Mouse (Mus musculus): Measurements from ENCODE around the gene Micu1. TPM values are rescaled to one million over a fixed set of nuclear protein-coding genes. Genes with fewer than 3 reads are reported as not detected.
A peak's percentile ranks its signal among the peaks of the same experiment; 100 is the strongest.
"Not testable (repeated sequence)": the region's sequence is repeated elsewhere in the genome, so short reads cannot be mapped to it uniquely, and the experiment has no call there.

The Micu1 gene
- total RNA-seq, 2 experiments from 2014 or later, result 63.7 to 70.3 TPM

DNA sequence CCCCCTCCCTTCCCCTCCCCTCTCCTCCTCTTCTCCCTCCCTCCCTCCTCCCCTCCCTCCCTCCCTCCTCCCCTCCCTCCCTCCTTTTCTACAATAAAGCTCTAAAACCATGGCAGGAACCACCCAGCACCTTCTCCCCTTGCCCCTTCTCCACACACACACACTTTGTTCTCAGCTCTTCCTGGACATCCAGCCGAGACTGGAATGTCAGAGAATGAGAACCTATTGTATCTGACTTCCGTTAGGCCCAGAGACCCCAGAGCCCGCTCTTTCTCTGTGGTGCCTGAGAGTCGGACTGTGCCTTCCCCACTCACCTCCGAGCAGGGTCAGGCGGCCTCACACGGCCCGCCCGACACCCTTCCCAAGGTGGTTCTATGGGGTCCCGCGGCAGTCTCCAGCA lies 166.0 kb downstream of the Micu1 start:
- intact Hi-C loops (cut with DNase I; ENCODE audit: low total_unique reads), result loop anchor here (10.0 kb wide), 1 partner anchor 573 kb away; no protein-coding TSS in a partner anchor
- no peak for DNase-seq

DNA sequence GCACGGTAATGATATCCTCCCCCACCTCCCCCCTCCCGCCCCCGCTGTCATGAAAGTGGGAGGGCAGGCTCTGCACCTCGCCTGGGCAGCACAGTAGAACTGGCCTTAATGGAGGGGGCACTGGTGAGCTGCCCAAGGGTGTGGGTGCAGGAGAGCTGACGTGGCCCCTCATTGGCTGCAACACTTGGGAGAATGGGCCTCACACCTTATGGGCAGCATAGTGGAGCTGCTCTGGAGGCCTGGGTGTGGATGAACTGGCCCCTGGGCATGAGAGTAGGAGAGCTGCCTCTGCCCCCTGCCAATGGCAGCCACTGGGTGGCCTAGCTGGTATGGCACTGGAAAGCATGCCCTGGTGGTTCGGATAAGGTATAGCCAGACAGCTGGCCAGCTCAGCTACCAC lies 167.8 kb downstream of the Micu1 start:
- DNase-seq, result no peak
- intact Hi-C loops (cut with DNase I; ENCODE audit: low total_unique reads), result no loop called here

- DNase-seq; intact Hi-C loops (cut with DNase I; ENCODE audit: low total_unique reads): not testable (repeated sequence)
These were observed 170.4 kb downstream of the Micu1 start for GRCm38 (mm10) chr10:59872651-59873050.

- intact Hi-C loops (cut with DNase I; ENCODE audit: low total_unique reads), result no loop called here
- DNase-seq, result no peak
These were observed 170.9 kb downstream of the Micu1 start for GRCm38 (mm10) chr10:59873206-59873605.

DNA sequence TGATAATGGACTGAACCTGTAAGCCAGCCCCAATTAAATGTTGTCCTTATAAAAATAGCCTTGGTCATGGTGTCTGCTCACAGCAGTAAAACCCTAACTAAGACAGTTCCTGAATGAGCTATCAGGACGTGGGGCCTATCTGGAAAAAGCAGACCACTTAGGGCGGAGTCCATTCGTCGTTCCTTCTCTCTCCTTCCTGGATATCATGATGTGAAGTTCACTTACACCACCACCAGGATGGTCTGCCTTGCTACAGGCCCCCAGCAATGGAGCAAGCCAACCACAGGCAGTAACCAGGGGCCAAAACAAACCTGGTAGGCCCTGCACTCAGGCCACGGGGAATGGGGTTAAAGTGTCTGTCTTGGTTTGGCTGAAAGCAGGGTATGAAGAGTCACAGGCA lies 171.3 kb downstream of the Micu1 start:
- intact Hi-C loops (cut with DNase I; ENCODE audit: low total_unique reads), result no loop called here
- DNase-seq, result no peak

- no peak for DNase-seq
- intact Hi-C loops (cut with DNase I; ENCODE audit: low total_unique reads), result no loop called here
These were observed 173.1 kb downstream of the Micu1 start for GRCm38 (mm10) chr10:59875396-59875795.

- DNase-seq; intact Hi-C loops (cut with DNase I; ENCODE audit: low total_unique reads): not testable (repeated sequence)
These were observed 174.4 kb downstream of the Micu1 start for GRCm38 (mm10) chr10:59876698-59877097.

DNA sequence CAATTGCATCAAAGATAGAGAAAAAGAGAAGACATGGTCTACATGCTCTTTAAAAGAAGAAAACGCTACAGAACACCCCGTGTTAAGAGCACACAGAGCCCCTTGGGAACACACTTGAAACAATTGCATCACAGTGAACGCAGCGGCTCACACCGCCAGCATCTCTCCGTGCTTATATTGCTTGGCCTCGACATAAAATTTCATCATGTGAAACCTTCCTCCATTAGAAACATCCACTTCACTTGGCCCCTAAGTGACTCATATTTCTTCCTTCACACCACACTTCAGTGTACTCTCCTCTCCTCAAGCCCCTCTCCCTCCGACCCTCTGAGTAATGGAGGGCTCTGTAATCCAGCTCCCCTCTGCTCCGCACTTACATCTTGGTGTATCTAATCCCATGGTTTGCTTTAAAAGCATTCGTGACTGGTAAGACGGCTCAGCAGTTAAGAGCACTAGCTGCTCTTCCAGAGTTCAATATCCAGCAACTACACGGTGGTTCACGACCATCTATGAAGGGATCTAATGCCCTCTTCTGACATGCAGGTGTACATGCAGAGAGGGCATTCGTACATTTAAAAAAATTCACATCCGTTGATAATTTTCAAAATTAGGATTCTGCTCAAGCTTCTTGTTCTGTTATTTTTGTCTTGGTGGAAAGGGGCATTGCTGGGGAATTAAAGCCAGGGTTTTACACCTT lies 175.3 kb downstream of the Micu1 start:
- intact Hi-C loops (cut with DNase I; ENCODE audit: low total_unique reads), result no loop called here
- no peak for DNase-seq

DNA sequence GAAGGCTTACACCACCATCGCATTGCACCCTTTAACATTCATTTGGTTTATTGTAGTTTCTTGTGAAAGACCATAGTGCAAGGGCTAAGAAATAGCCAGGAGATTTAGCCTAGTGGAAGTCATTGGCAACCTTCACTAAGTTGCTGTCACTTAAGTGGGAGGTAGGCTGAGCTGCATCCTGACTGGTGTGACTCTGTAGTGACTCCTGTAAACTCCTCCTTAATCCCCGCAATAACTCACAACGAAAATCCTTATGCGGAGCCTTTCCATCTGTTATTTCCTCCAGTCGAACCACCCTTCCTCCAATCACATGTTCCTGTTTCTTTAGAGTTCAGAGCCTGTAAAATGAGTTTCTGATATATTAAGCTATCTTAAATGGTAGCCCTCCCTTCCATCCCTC lies 176.5 kb downstream of the Micu1 start:
- intact Hi-C loops (cut with DNase I; ENCODE audit: low total_unique reads), result no loop called here
- no peak for DNase-seq

DNA sequence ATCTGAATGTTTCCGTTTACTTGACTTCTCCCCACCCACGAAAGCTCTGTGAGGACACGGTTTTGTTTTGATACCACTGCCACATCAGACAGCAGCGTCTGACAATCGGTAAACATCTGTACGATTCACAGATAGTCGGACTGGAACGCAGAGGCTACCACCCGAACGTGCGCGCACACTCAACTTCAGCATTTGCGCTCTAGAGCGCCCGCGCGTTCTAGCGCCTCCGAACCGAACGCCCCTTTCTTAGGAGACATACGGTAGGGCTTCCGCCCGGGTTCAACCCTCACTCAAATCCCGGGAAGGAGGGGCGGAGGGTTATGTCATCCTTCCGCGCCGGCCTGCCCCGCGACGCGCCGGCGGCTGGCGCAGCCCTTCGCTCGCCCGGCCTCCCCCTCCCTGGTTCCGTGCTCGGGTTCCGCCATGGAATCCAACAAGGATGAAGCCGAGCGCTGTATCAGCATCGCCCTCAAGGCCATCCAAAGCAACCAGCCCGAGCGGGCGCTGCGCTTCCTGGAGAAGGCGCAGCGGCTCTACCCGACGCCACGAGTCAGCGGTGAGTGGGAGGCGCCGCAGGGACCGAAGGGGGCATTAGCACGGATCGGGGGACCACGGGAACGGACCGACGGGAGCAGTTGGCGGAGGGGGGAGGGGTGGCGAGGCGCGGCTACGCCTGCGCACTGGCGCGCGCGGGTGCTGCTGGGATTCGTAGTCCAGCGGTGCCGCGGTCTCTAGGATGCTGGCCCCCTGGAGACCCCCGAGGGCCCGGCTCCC lies 177.2 kb downstream of the Micu1 start, which contains the start of gene Dnajb12:
TSS of gene Dnajb12 (plus strand) at position 302 of the 774 bp plus-strand sequence.
- intact Hi-C loops (cut with DNase I; ENCODE audit: low total_unique reads), result no loop called here
- peak; percentile 95 for DNase-seq

- no peak for DNase-seq
- intact Hi-C loops (cut with DNase I; ENCODE audit: low total_unique reads), result no loop called here
These were observed 177.7 kb downstream of the Micu1 start for GRCm38 (mm10) chr10:59880029-59880386.

DNA sequence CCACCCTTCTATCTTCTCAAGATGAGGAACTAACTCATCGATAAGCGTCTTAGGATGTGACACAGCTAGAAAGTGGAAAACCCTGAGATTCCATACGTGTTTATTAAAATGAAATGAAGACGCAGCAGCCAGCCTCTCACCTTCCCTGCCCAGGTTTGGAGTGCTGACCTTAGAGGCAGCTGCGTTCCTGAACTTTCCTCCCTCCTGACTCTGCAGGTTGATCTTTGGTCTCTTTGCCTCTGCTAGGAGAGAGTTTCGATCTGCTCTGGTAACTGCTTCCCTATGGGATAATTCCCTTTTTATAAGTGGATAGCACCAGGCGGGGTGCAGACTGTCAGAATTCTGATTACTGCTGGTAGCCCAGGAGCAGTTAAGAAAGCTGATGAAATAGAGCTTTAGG lies 178.6 kb downstream of the Micu1 start:
- intact Hi-C loops (cut with DNase I; ENCODE audit: low total_unique reads), result no loop called here

GRCm38 (mm10) chr10:59884327-59885173 lies 182.3 kb downstream of the Micu1 start:
- intact Hi-C loops (cut with DNase I; ENCODE audit: low total_unique reads), result no loop called here
- no peak for DNase-seq

More for the DNA sequence above, 178.6 kb downstream of the Micu1 start:
- no peak for DNase-seq

- intact Hi-C loops (cut with DNase I; ENCODE audit: low total_unique reads), result no loop called here
- DNase-seq, result no peak
These were observed 183.2 kb downstream of the Micu1 start for GRCm38 (mm10) chr10:59885174-59886080.

DNA sequence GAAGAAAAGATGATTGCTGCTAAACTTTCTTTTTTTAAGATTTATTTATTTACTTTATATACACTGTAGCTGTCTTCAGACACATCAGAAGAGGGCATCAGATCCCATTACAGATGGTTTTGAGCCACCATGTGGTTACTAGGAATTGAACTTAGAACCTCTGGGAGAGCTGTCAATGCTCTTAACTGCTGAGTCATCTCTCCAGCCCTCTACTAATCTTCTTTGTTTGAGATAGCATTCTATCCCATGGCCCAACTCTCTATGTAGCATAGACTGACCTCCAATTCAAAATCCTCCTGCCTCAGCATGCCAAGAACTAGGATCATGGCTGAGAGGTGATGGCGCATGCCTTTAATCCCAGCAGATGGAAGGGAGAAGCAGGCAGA lies 183.8 kb downstream of the Micu1 start:
- intact Hi-C loops (cut with DNase I; ENCODE audit: low total_unique reads), result no loop called here

GRCm38 (mm10) chr10:59887432-59887831 lies 185.2 kb downstream of the Micu1 start:
- intact Hi-C loops (cut with DNase I; ENCODE audit: low total_unique reads), result no loop called here
- no peak for DNase-seq

More for the DNA sequence above, 183.8 kb downstream of the Micu1 start:
- DNase-seq, result no peak

- no peak for DNase-seq
These were observed 187.1 kb downstream of the Micu1 start for GRCm38 (mm10) chr10:59889339-59889738.

GRCm38 (mm10) chr10:59889953-59890751 lies 187.9 kb downstream of the Micu1 start:
- DNase-seq, result no peak
- intact Hi-C loops (cut with DNase I; ENCODE audit: low total_unique reads), result loop anchor here (5.0 kb wide), 2 partner anchors 47 to 177 kb away; no protein-coding TSS in a partner anchor

More at GRCm38 (mm10) chr10:59889339-59889738, 187.1 kb downstream of the Micu1 start:
- intact Hi-C loops (cut with DNase I; ENCODE audit: low total_unique reads), result no loop called here
